Mouse (Mus musculus) frontal cortex, adult 2 months (tissue): Measurements from ENCODE around the gene Morc1. TPM values are rescaled to one million over a fixed set of nuclear protein-coding genes. Genes with fewer than 3 reads are reported as not detected.

Source experiments
- DNase-seq, 2 experiments: peaks; one replicate each; pipeline ENCODE4 v3.0.0; 2022; ENCODE audit warnings: low spot score in 1 of 2; ENCODE audit errors: extremely low spot score in 1 of 2
- polyA plus RNA-seq: library from polyadenylated mRNA; depleted of rRNA; stranded (reverse); fragments of >200 nt; gene quantifications from 2 replicates; pipeline ENCODE4 v1.2.3, GENCODE M21; 2012; rRNA removed

The Morc1 gene
- polyA plus RNA-seq, 1 experiment = 0.14 TPM

- DNase-seq = no peak
Measured at GRCm38 (mm10) chr16:48623447-48623846, 192.4 kb downstream of the Morc1 start.

- no peak for DNase-seq
Measured at GRCm38 (mm10) chr16:48626186-48626585, 195.1 kb downstream of the Morc1 start.

GRCm38 (mm10) chr16:48627296-48627695 is 196.3 kb downstream of the Morc1 start:
- DNase-seq = no peak

GRCm38 (mm10) chr16:48629710-48630109 is 198.7 kb downstream of the Morc1 start:
- DNase-seq = no peak

GRCm38 (mm10) chr16:48630466-48630865 is 199.4 kb downstream of the Morc1 start:
- no peak for DNase-seq

GRCm38 (mm10) chr16:48632351-48632750 is 201.3 kb downstream of the Morc1 start:
- no peak for DNase-seq

- DNase-seq = no peak
Measured at GRCm38 (mm10) chr16:48646246-48646645, 215.2 kb downstream of the Morc1 start.

- DNase-seq = no peak
Measured at GRCm38 (mm10) chr16:48671696-48672095, 240.7 kb downstream of the Morc1 start.

- no peak for DNase-seq
Measured at GRCm38 (mm10) chr16:48672664-48673063, 241.6 kb downstream of the Morc1 start.

GRCm38 (mm10) chr16:48675607-48676006 is 244.6 kb downstream of the Morc1 start:
- DNase-seq = peak in 1 of 2 experiments; percentile 87

- no peak for DNase-seq
Measured at GRCm38 (mm10) chr16:48676205-48676604, 245.2 kb downstream of the Morc1 start.

- DNase-seq = no peak
Measured at GRCm38 (mm10) chr16:48677381-48677780, 246.3 kb downstream of the Morc1 start.

- no peak for DNase-seq
Measured at GRCm38 (mm10) chr16:48678029-48678428, 247.0 kb downstream of the Morc1 start.

Other genes starting within 250 kb of the Morc1 start
- not detected in 2 replicates for gene Dppa4, start 147.5 kb upstream of the Morc1 start, polyA plus RNA-seq
- not detected in 2 replicates for gene Dppa2, start 127.3 kb upstream of the Morc1 start, polyA plus RNA-seq
- gene Gm5485, start 18.8 kb upstream of the Morc1 start, polyA plus RNA-seq = not detected in 2 replicates